Mouse (Mus musculus): ENCODE results near the gene Chst8.

DNA sequence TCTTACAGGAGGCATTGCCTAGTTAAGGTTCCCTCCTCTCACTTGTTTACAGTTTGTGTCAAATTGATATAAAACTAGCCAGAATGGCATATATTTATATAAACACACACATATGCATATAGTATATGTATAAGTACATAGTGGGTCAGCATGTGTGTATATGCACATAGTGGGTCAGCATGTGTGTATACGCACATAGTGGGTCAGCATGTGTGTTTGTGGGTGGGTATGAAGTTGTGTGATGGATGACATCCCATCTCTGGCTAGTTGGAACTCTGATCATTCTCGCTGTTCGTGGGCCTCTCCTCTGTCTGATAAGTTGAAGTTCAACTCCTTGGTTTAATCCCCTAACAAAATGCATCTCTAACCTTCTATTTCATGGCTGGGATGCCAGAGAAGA, 40.9 kb upstream of the Chst8 start:
- TF ChIP-seq CTCF (IDR thresholded peaks at IDR 0.05; ENCODE audit: low read depth, low read length) (no peak), TAL1 (conservative IDR thresholded peaks at IDR 0.05; ENCODE audit: low read depth, low read length) (no peak), GATA1 (IDR thresholded peaks at IDR 0.05; ENCODE audit: borderline replicate concordance, low read length) (no peak)
